Mouse (Mus musculus) forebrain, embryonic 16.5 days (tissue): ENCODE results near the gene Ddc. TPM values are rescaled to one million over a fixed set of nuclear protein-coding genes. Genes with fewer than 3 reads are reported as not detected.

Experiments
- ATAC-seq: fragments of 200-750 bp; cut with Nextera tagmentation; 2 replicates; pipeline ENCODE4 v1.8.0; 2017; ENCODE audit warnings: mild to moderate bottlenecking, moderate library complexity
- H3K27ac ChIP-seq: fragments of 300-500 bp; sonication (generic); 2 replicates; pipeline ENCODE4 v1.5.1; 2014; ENCODE audit warnings: low read length, control low read depth
- H3K27me3 ChIP-seq: fragments of 300-500 bp; sonication (generic); replicated peaks from 2 replicates; pipeline ENCODE4 v1.6.1; 2014; ENCODE audit warnings: low read length; ENCODE audit not compliant: control insufficient read depth, insufficient read depth
- H3K36me3 ChIP-seq: fragments of 300-500 bp; sonication (generic); 2 replicates; pipeline ENCODE4 v1.6.1; 2014; ENCODE audit not compliant: control insufficient read depth, insufficient read depth
- H3K4me1 ChIP-seq: fragments of 300-500 bp; sonication (generic); replicated peaks from 2 replicates; pipeline ENCODE4 v1.6.1; 2014; ENCODE audit warnings: low read length; ENCODE audit not compliant: control insufficient read depth, insufficient read depth
- H3K4me2 ChIP-seq: fragments of 300-500 bp; sonication (generic); 2 replicates; pipeline ENCODE4 v1.6.1; 2014; ENCODE audit warnings: mild to moderate bottlenecking, low read length, control low read depth
- H3K4me3 ChIP-seq: fragments of 300-500 bp; sonication (generic); replicated peaks from 2 replicates; pipeline ENCODE4 v1.5.1; 2014; ENCODE audit warnings: mild to moderate bottlenecking, low read length, control low read depth
- H3K9ac ChIP-seq: fragments of 300-500 bp; sonication (generic); replicated peaks from 2 replicates; pipeline ENCODE4 v1.6.1; 2014; ENCODE audit warnings: low read depth, low read length, control low read depth
- H3K9me3 ChIP-seq: fragments of 300-500 bp; sonication (generic); 2 replicates; pipeline ENCODE4 v1.6.1; 2016; ENCODE audit warnings: low read length; ENCODE audit not compliant: control insufficient read depth
- WGBS: fragments of 180-500 bp; shearing (Covaris S2); extraction: QIAGEN DNeasy Blood & Tissue Kit; methylation state at CpG from one replicate; pipeline ENCODE4 v1.1.7; 2014; 5-methylcytosine and 5-hydroxymethylcytosine counted together
- polyA plus RNA-seq: library from polyadenylated mRNA; unstranded; fragments of >200 nt; fragmentation: Nextera tagmentation; extraction: Ambion mirVana; gene quantifications from 2 replicates; pipeline ENCODE4 v1.2.1, GENCODE M21; 2015

Ddc gene
- polyA plus RNA-seq, 1 experiment from 2014 or later = 4.4 TPM

GRCm38 (mm10) chr11:11855685-11856131, 42.2 kb downstream of the Ddc start:
- Histone ChIP-seq H3K27me3 (no peaks in the 10 kb centered on the region), H3K9ac (no peak overlapping the region), H3K9me3 (no peaks in the 10 kb centered on the region), H3K27ac (0 out of 2 replicates have a peak overlapping the region, but pooled peaks have one; percentile 10), H3K4me2 (no peak overlapping the region), H3K4me1 (peaks cover 12% of the 10 kb centered on the region), H3K36me3 (no peaks in the 10 kb centered on the region), H3K4me3 (no peak overlapping the region)
- 12% methylated on average over 11 of the region's 11 CpGs for WGBS
- ATAC-seq = peak; percentile 80

- Histone ChIP-seq H3K4me2 (no peak overlapping the region), H3K27me3 (no peaks in the 10 kb centered on the region), H3K4me1 (peaks cover 12% of the 10 kb centered on the region), H3K4me3 (no peak overlapping the region), H3K9ac (no peak overlapping the region), H3K27ac (no peak overlapping the region), H3K36me3 (no peaks in the 10 kb centered on the region), H3K9me3 (no peaks in the 10 kb centered on the region)
- 22% methylated on average over 6 of the region's 6 CpGs for WGBS
- peak; percentile 17; the same call in 1 of the 2 replicates for ATAC-seq
Measured at GRCm38 (mm10) chr11:11855061-11855672, 42.8 kb downstream of the Ddc start.

GRCm38 (mm10) chr11:11853731-11854461, 44.0 kb downstream of the Ddc start:
- ATAC-seq = no peak
- H3K4me2 ChIP-seq = no peak overlapping the region
- no peaks in the 10 kb centered on the region for H3K9me3 ChIP-seq
- H3K27me3 ChIP-seq = no peaks in the 10 kb centered on the region
- H3K4me1 ChIP-seq = peaks cover 12% of the 10 kb centered on the region
- H3K36me3 ChIP-seq = no peaks in the 10 kb centered on the region
- H3K4me3 ChIP-seq = no peak overlapping the region
- H3K9ac ChIP-seq = no peak overlapping the region
- H3K27ac ChIP-seq = no peak overlapping the region
- WGBS = 59% methylated on average over 4 of the region's 4 CpGs

- no peak overlapping the region for H3K4me3 ChIP-seq
- no peaks in the 10 kb centered on the region for H3K36me3 ChIP-seq
- ATAC-seq = no peak
- H3K9me3 ChIP-seq = no peaks in the 10 kb centered on the region
- no peaks in the 10 kb centered on the region for H3K27me3 ChIP-seq
- no peak overlapping the region for H3K27ac ChIP-seq
- 76% methylated on average over 6 of the region's 6 CpGs for WGBS
- H3K9ac ChIP-seq = no peak overlapping the region
- peaks cover 12% of the 10 kb centered on the region for H3K4me1 ChIP-seq
- no peak overlapping the region for H3K4me2 ChIP-seq
Measured at GRCm38 (mm10) chr11:11851957-11852505, 45.9 kb downstream of the Ddc start.

GRCm38 (mm10) chr11:11850476-11851267, 47.3 kb downstream of the Ddc start:
- 66% methylated on average over 6 of the region's 6 CpGs for WGBS
- no peaks in the 10 kb centered on the region for H3K27me3 ChIP-seq
- H3K27ac ChIP-seq = no peak overlapping the region
- H3K4me3 ChIP-seq = no peak overlapping the region
- H3K4me1 ChIP-seq = peaks cover 8% of the 10 kb centered on the region
- no peaks in the 10 kb centered on the region for H3K36me3 ChIP-seq
- H3K4me2 ChIP-seq = no peak overlapping the region
- 0 out of 2 replicates have a peak, but pooled peaks have one; percentile 27 for ATAC-seq
- H3K9ac ChIP-seq = no peak overlapping the region
- no peaks in the 10 kb centered on the region for H3K9me3 ChIP-seq

GRCm38 (mm10) chr11:11849513-11850311, 48.2 kb downstream of the Ddc start:
- ATAC-seq = 0 out of 2 replicates have a peak, but pooled peaks have one; percentile 38
- Histone ChIP-seq H3K4me2 (no peak overlapping the region), H3K27me3 (no peaks in the 10 kb centered on the region), H3K4me3 (no peak overlapping the region), H3K9ac (no peak overlapping the region), H3K36me3 (no peaks in the 10 kb centered on the region), H3K27ac (no peak overlapping the region), H3K4me1 (no peaks in the 10 kb centered on the region), H3K9me3 (no peaks in the 10 kb centered on the region)
- WGBS = 58% methylated on average over 13 of the region's 13 CpGs

- Histone ChIP-seq H3K27me3 (no peaks in the 10 kb centered on the region), H3K9ac (no peak overlapping the region), H3K4me2 (no peak overlapping the region), H3K9me3 (no peaks in the 10 kb centered on the region), H3K36me3 (no peaks in the 10 kb centered on the region), H3K4me3 (no peak overlapping the region), H3K4me1 (peaks cover 3% of the 10 kb centered on the region; the same call in 1 of the 2 replicates), H3K27ac (no peak overlapping the region)
- no peak for ATAC-seq
- WGBS = 92% methylated on average over 4 of the region's 4 CpGs
Measured at GRCm38 (mm10) chr11:11848467-11848866, 49.5 kb downstream of the Ddc start.

- H3K4me1 ChIP-seq = peaks cover 3% of the 10 kb centered on the region; the same call in 1 of the 2 replicates
- H3K36me3 ChIP-seq = no peaks in the 10 kb centered on the region
- 64% methylated on average over 8 of the region's 8 CpGs for WGBS
- H3K27me3 ChIP-seq = no peaks in the 10 kb centered on the region
- H3K4me3 ChIP-seq = no peak overlapping the region
- ATAC-seq = no peak
- H3K4me2 ChIP-seq = no peak overlapping the region
- no peak overlapping the region for H3K9ac ChIP-seq
- H3K9me3 ChIP-seq = no peaks in the 10 kb centered on the region
- no peak overlapping the region for H3K27ac ChIP-seq
Measured at GRCm38 (mm10) chr11:11845044-11845443, 52.9 kb downstream of the Ddc start.
